Mouse (Mus musculus) heart, adult 2 months (tissue): ENCODE data around the gene Slc35a3.

ENCODE experiments used
- CTCF ChIP-seq: fragments of 200-600 bp; IDR thresholded peaks from 2 replicates; pipeline ENCODE4 v1.8.1; 2022; ENCODE audit warnings: antibody characterized with exemption, mild to moderate bottlenecking, moderate library complexity
- EP300 ChIP-seq: fragments of 200-500 bp; IDR thresholded peaks from 2 replicates; pipeline ENCODE4 v1.6.1; 2011; ENCODE audit warnings: low read depth, low read length, control low read depth; ENCODE audit not compliant: insufficient read depth
- POLR2A ChIP-seq: fragments of 200-500 bp; IDR thresholded peaks from 2 replicates; pipeline ENCODE4 v1.6.1; 2011; ENCODE audit warnings: mild to moderate bottlenecking, low read depth, low read length, control low read depth; ENCODE audit not compliant: insufficient read depth

- TF ChIP-seq POLR2A (no peak), CTCF (no peak), EP300 (no peak)
These were observed 61.9 kb downstream of the Slc35a3 start for GRCm38 (mm10) chr3:116650698-116651097.
